Mouse (Mus musculus) layer of hippocampus, postnatal 25 days (tissue): ENCODE measurements around the gene Srsf6. TPM values are rescaled to one million over a fixed set of nuclear protein-coding genes. Genes with fewer than 3 reads are reported as not detected.

Experiments
- DNase-seq, 2 experiments: peaks; one replicate each; pipeline ENCODE4 v3.0.0; 2022; ENCODE audit warnings: mixed read lengths in 2 of 2, low spot score in 1 of 2; ENCODE audit errors: extremely low spot score in 1 of 2
- total RNA-seq, 2 experiments: library from RNA; stranded (reverse); gene quantifications; 2 replicates each; pipeline ENCODE4 v1.2.3; 2021

Gene Srsf6
- total RNA-seq, 2 experiments from 2014 or later = 95.3 to 111 TPM

DNA sequence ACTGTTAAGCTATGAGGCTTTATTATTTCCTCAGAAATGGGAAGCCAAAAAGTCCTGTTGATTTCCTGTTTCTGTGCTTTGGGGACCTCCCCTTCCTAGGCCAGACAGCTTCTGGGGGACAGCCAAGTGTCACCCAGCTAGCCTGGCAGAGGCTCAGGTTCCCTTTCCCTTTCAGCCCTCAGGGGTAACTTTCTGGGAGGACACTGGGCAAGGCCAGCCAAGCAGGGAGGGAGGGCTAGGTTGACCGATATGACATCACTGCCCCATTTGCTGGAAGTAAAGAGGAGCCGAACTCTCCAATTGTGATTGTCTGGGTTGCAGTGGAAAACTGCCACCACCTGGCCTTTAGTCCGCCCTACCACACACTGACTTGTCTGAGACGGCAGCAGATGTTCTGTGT is 44.7 kb downstream of the Srsf6 start:
- no peak for DNase-seq

DNA sequence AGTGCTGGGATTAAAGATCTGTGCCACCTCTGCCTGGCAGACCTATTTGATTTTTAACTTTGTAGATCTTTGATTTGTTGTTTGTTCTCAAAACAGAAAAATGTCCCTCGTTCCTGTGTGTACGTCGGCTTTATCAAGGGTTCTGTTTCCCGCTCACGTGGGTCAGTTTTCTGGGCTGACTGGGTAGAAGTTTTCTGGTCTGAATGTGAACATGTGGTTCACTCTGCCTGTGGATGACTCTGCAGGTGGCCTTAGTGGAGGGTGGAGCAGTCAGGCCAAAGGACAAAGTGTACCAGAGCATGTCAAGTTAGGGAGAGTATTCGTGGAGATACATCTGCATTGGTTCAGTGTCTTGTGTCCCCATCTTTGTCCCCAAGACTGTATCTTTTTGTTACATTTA is 53.1 kb downstream of the Srsf6 start:
- no peak for DNase-seq

DNA sequence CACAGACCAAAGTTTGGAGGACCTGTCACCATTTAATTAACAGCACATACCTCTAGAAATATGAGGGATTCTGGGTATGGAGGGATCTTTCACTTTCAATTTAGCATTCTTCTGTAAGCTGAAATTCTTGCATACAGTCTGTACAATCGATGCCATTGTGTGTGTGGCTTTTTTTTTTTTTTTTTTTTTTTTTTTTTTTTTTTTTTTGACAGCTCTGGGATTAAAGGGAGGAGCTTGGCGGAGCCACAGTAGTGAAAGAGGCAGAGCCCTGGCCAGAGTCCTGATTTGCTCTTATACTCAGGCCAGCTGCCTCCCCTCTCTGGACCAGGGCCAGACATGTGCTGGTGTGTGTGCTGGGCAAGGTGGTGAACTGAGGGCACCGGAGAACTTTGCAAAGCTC is 54.6 kb downstream of the Srsf6 start:
- no peak for DNase-seq

Other genes starting within 250 kb of the Srsf6 start
- 10 to 100 TPM; 10.3 to 15.7 TPM for gene L3mbtl1, start 11.9 kb downstream of the Srsf6 start, total RNA-seq
- gene Sgk2, start 55.8 kb downstream of the Srsf6 start, total RNA-seq = 1 to 10 TPM; 1.8 to 3.0 TPM
- 10 to 100 TPM; 28.6 to 30.8 TPM for gene Ift52, start 85.8 kb downstream of the Srsf6 start, total RNA-seq
- 1 to 10 TPM; 1.3 to 2.1 TPM for gene Mybl2, start 123.2 kb downstream of the Srsf6 start, total RNA-seq
- gene Gtsf1l, start 156.3 kb downstream of the Srsf6 start, total RNA-seq = not detected